Mouse (Mus musculus) urinary bladder, adult 2 months (tissue): ENCODE results near the gene Tas1r1. TPM values are rescaled to one million over a fixed set of nuclear protein-coding genes. Genes with fewer than 3 reads are reported as not detected.

Source experiments
- DNase-seq: peaks from one replicate; pipeline ENCODE4 v3.0.0; 2022; ENCODE audit warnings: low spot score
- polyA plus RNA-seq: library from polyadenylated mRNA; depleted of rRNA; stranded (reverse); fragments of >200 nt; gene quantifications from 2 replicates; pipeline ENCODE4 v1.2.3, GENCODE M21; 2012; rRNA removed

The Tas1r1 gene
- polyA plus RNA-seq, 1 experiment, result 0.10 TPM

- DNase-seq, result peak; percentile 76
Measured at GRCm38 (mm10) chr4:151988342-151989109, 49.8 kb downstream of the Tas1r1 start, which contains the start of gene Thap3. Gene Thap3 (minus strand): TSS chr4:151988997.

- DNase-seq, result no peak
Measured at GRCm38 (mm10) chr4:151988014-151988341, 50.4 kb downstream of the Tas1r1 start.

- DNase-seq, result no peak
Measured at GRCm38 (mm10) chr4:151986650-151987049, 51.7 kb downstream of the Tas1r1 start.

- DNase-seq, result no peak
Measured at GRCm38 (mm10) chr4:151985886-151986285, 52.5 kb downstream of the Tas1r1 start.

GRCm38 (mm10) chr4:151983560-151983959 is 54.8 kb downstream of the Tas1r1 start:
- DNase-seq, result no peak

- DNase-seq, result no peak
Measured at GRCm38 (mm10) chr4:151983043-151983442, 55.3 kb downstream of the Tas1r1 start.

- peak; percentile 71 for DNase-seq
Measured at GRCm38 (mm10) chr4:151981363-151981762, 57.0 kb downstream of the Tas1r1 start.

- DNase-seq, result no peak
Measured at GRCm38 (mm10) chr4:151980699-151981098, 57.7 kb downstream of the Tas1r1 start.

Other genes with a start within 250 kb of the Tas1r1 start
- 24.2 and 29.8 TPM in 2 replicates for gene Camta1, start 176.7 kb downstream of the Tas1r1 start, polyA plus RNA-seq
- gene Dnajc11, start 104.9 kb downstream of the Tas1r1 start, polyA plus RNA-seq, result 33.6 and 35.7 TPM in 2 replicates
- 53.1 and 55.1 TPM in 2 replicates for gene Thap3, start 49.6 kb downstream of the Tas1r1 start, polyA plus RNA-seq
- 13.2 and 15.3 TPM in 2 replicates for gene Phf13, start 42.3 kb downstream of the Tas1r1 start, polyA plus RNA-seq
- gene Klhl21, start 29.8 kb downstream of the Tas1r1 start, polyA plus RNA-seq, result 34.5 and 38.3 TPM in 2 replicates
- gene Zbtb48, start 10.9 kb downstream of the Tas1r1 start, polyA plus RNA-seq, result 13.5 and 16.0 TPM in 2 replicates
- gene Nol9, start 753 bp upstream of the Tas1r1 start, polyA plus RNA-seq, result 11.3 and 13.0 TPM in 2 replicates
- gene Plekhg5, start 33.9 kb upstream of the Tas1r1 start, polyA plus RNA-seq, result 13.2 and 14.6 TPM in 2 replicates
- gene Tnfrsf25, start 77.4 kb upstream of the Tas1r1 start, polyA plus RNA-seq, result 3.7 TPM in 2 replicates
- 6.0 and 7.8 TPM in 2 replicates for gene Espn, start 113.8 kb upstream of the Tas1r1 start, polyA plus RNA-seq
- 0.23 and 0.46 TPM in 2 replicates for gene Hes2, start 120.3 kb upstream of the Tas1r1 start, polyA plus RNA-seq
- gene Acot7, start 139.6 kb upstream of the Tas1r1 start, polyA plus RNA-seq, result 44.9 and 48.1 TPM in 2 replicates
- 31.3 and 39.2 TPM in 2 replicates for gene Gpr153, start 235.7 kb upstream of the Tas1r1 start, polyA plus RNA-seq